9 mouse cellular contexts compared by ENCODE assay signal in genomic region chr3:87816646-87817093, GRCm38 (mm10). TPM values are rescaled to one million over a fixed set of nuclear protein-coding genes. Genes with fewer than 3 reads are reported as not detected.
DNase-seq lines count a peak whose midpoint lies in the region; ATAC-seq and TF ChIP-seq lines count a peak whose summit lies in the region.
"Had no signal": no experiment of that assay in that cellular context is flagged by ENCODE, and none has a peak within 500 bp of the region (broad histone marks: within the 10 kb centered on the region; RNA-seq: fewer than 3 reads in every experiment).

No protein-coding gene starts in this region.

- peak; percentile 68 to 79 for ATAC-seq in hematopoietic stem cell, adult 5-6 weeks (replicated peaks in 1 of 2; ENCODE audit: insufficient read depth in 1 of 2, low FRiP score in 2 of 2, low TSS enrichment in 1 of 2, low read depth in 1 of 2, poor library complexity in 2 of 2, severe bottlenecking in 2 of 2)
- peak; percentile 43; the same call in 1 of the 2 replicates for ATAC-seq in lung, embryonic 15.5 days (ENCODE audit: borderline replicate concordance, extremely low read depth, low FRiP score, low TSS enrichment)

- WGBS in cerebellum, adult 2 months: 7% methylated on average over 12 of the region's 12 CpGs
- 5% methylated on average over 12 of the region's 12 CpGs for WGBS in lung, embryonic 15.5 days

- H3K9me3 ChIP-seq in lung, embryonic 15.5 days: no peaks in the 10 kb centered on the region

- H3K27ac ChIP-seq in cerebellum, adult 2 months (ENCODE audit: insufficient read depth, low read length): no peak overlapping the region
- no peak overlapping the region for H3K27ac ChIP-seq in layer of hippocampus, adult 2 months
- H3K27ac ChIP-seq in lung, embryonic 15.5 days: no peak overlapping the region

- TF ChIP-seq CTCF in cerebellum, adult 2 months (IDR thresholded peaks at IDR 0.05; ENCODE audit: borderline replicate concordance, insufficient read depth, low read depth, low read length): peak; percentile 96
- TF ChIP-seq CTCF in layer of hippocampus, adult 2 months (conservative IDR thresholded peaks at IDR 0.05): peak; percentile 93

- H3K27me3 ChIP-seq in cerebellum, adult 2 months (ENCODE audit: control insufficient read depth, insufficient read depth, low read length): no peaks in the 10 kb centered on the region
- H3K27me3 ChIP-seq in lung, embryonic 15.5 days: peaks cover 32% of the 10 kb centered on the region

- no peak for TF ChIP-seq POLR2A in cerebellum, adult 2 months (IDR thresholded peaks at IDR 0.05; ENCODE audit: borderline replicate concordance, insufficient read depth, low read length)

- DNase-seq in MN1 (ENCODE audit: low spot score): peak; percentile 93
- DNase-seq in cerebellum, adult 2 months: peak; percentile 66 to 73
- DNase-seq in forelimb bud, embryonic 11.5 days (ENCODE audit: low read depth, low spot score): peak; percentile 85
- peak; percentile 63 to 83 for DNase-seq in layer of hippocampus, adult 2 months (ENCODE audit: low spot score in 2 of 2)
- peak; percentile 46 for DNase-seq in ovary, postnatal 10 days (ENCODE audit: low spot score)
- peak; percentile 76 for DNase-seq in thymus, postnatal 14 days

- no peak overlapping the region for H3K4me2 ChIP-seq in lung, embryonic 15.5 days

- no peaks in the 10 kb centered on the region for H3K36me3 ChIP-seq in lung, embryonic 15.5 days

- H3K4me1 ChIP-seq in cerebellum, adult 2 months (ENCODE audit: control insufficient read depth, insufficient read depth, low read length): no peaks in the 10 kb centered on the region
- H3K4me1 ChIP-seq in lung, embryonic 15.5 days: 0 out of 2 replicates have a peak, but pooled peaks cover 2% of the 10 kb centered on the region

- H3K9ac ChIP-seq in lung, embryonic 15.5 days: no peak overlapping the region

- no peak overlapping the region for H3K4me3 ChIP-seq in cerebellum, adult 2 months (replicated peaks; ENCODE audit: insufficient read depth, low read depth, low read length)
- no peak overlapping the region for H3K4me3 ChIP-seq in layer of hippocampus, adult 2 months
- H3K4me3 ChIP-seq in lung, embryonic 15.5 days: no peak overlapping the region
- H3K4me3 ChIP-seq: myocyte had no signal

RNA-seq across cellular contexts. Expression of gene Pear1, which starts 7.4 kb away (rescaled TPM):
- 7.4 and 8.5 TPM in 2 replicates for polyA plus RNA-seq in cerebellum, adult 2 months (2012; rRNA removed)
- total RNA-seq in hematopoietic stem cell, adult 5-6 weeks (2017): 17.9 and 24.6 TPM in 2 replicates
- 10 to 100 TPM in 1 of 2 experiments, 1 to 10 TPM in 1; 9.2 to 13.1 TPM for total RNA-seq in layer of hippocampus, adult 2 months (2021)
- 29.4 and 32.4 TPM in 2 replicates for polyA plus RNA-seq in lung, embryonic 15.5 days (2015; fragmentation: Nextera tagmentation; extraction: Ambion mirVana)

RNA-seq across cellular contexts. Expression of gene Insrr, which starts 19.9 kb away (rescaled TPM):
- 1.3 and 1.4 TPM in 2 replicates for polyA plus RNA-seq in cerebellum, adult 2 months (2012; rRNA removed)
- 0.50 and 0.79 TPM in 2 replicates for total RNA-seq in hematopoietic stem cell, adult 5-6 weeks (2017)
- under 1 TPM; 0.18 to 0.39 TPM for total RNA-seq in layer of hippocampus, adult 2 months (2021)
- 0.09 and 0.16 TPM in 2 replicates for polyA plus RNA-seq in lung, embryonic 15.5 days (2015; fragmentation: Nextera tagmentation; extraction: Ambion mirVana)
- polyA plus RNA-seq: myocyte had no signal

RNA-seq across cellular contexts. Expression of gene Ntrk1, which starts 21.7 kb away (rescaled TPM):
- polyA plus RNA-seq in cerebellum, adult 2 months (2012; rRNA removed): 2.5 and 2.8 TPM in 2 replicates
- not detected in 2 replicates for total RNA-seq in hematopoietic stem cell, adult 5-6 weeks (2017)
- under 1 TPM; 0.13 to 0.27 TPM for total RNA-seq in layer of hippocampus, adult 2 months (2021)
- polyA plus RNA-seq in lung, embryonic 15.5 days (2015; fragmentation: Nextera tagmentation; extraction: Ambion mirVana): 1.2 and 2.5 TPM in 2 replicates
- polyA plus RNA-seq: myocyte had no signal

RNA-seq across cellular contexts. Expression of gene Sh2d2a, which starts 29.9 kb away (rescaled TPM):
- polyA plus RNA-seq in cerebellum, adult 2 months (2012; rRNA removed): 0.05 TPM in 2 replicates
- total RNA-seq in hematopoietic stem cell, adult 5-6 weeks (2017): 0.44 and 0.74 TPM in 2 replicates
- total RNA-seq in layer of hippocampus, adult 2 months (2021): not detected
- 0.42 and 1.0 TPM in 2 replicates for polyA plus RNA-seq in lung, embryonic 15.5 days (2015; fragmentation: Nextera tagmentation; extraction: Ambion mirVana)
- polyA plus RNA-seq: myocyte had no signal
